Mouse (Mus musculus) heart, embryonic 11.5 days (tissue): Measurements from ENCODE around the gene Ubtd2. TPM values are rescaled to one million over a fixed set of nuclear protein-coding genes. Genes with fewer than 3 reads are reported as not detected.

ENCODE experiments used
- ATAC-seq: fragments of 200-750 bp; cut with Nextera tagmentation; replicated peaks from 2 replicates; pipeline ENCODE4 v1.8.0; 2017; ENCODE audit warnings: moderate library complexity; ENCODE audit not compliant: insufficient number of reproducible peaks, low FRiP score, low TSS enrichment
- H3K27ac ChIP-seq: fragments of 300-500 bp; sonication (generic); 2 replicates; pipeline ENCODE4 v1.5.1; 2014; ENCODE audit warnings: mild to moderate bottlenecking, low read depth, low read length
- H3K27me3 ChIP-seq: fragments of 300-500 bp; sonication (generic); 2 replicates; pipeline ENCODE4 v1.6.1; 2014; ENCODE audit warnings: mild to moderate bottlenecking, low read length, mixed read lengths; ENCODE audit not compliant: control insufficient read depth, insufficient read depth
- H3K36me3 ChIP-seq: fragments of 300-500 bp; sonication (generic); 2 replicates; pipeline ENCODE4 v1.6.1; 2014; ENCODE audit warnings: mild to moderate bottlenecking, low read length, moderate library complexity, mixed read lengths; ENCODE audit not compliant: control insufficient read depth, insufficient read depth
- H3K4me1 ChIP-seq: fragments of 300-500 bp; sonication (generic); 2 replicates; pipeline ENCODE4 v1.6.1; 2014; ENCODE audit warnings: low read length; ENCODE audit not compliant: control insufficient read depth, insufficient read depth
- H3K4me2 ChIP-seq: fragments of 300-500 bp; sonication (generic); 2 replicates; pipeline ENCODE4 v1.6.1; 2014; ENCODE audit warnings: mild to moderate bottlenecking, moderate library complexity
- H3K4me3 ChIP-seq: fragments of 300-500 bp; sonication (generic); 2 replicates; pipeline ENCODE4 v1.5.1; 2014; ENCODE audit warnings: low read depth, low read length
- H3K9ac ChIP-seq: fragments of 300-500 bp; sonication (generic); 2 replicates; pipeline ENCODE4 v1.6.1; 2014; ENCODE audit warnings: mild to moderate bottlenecking, low read depth, low read length, moderate library complexity
- H3K9me3 ChIP-seq: fragments of 300-500 bp; sonication (generic); replicated peaks from 2 replicates; pipeline ENCODE4 v1.6.1; 2016; ENCODE audit warnings: low read length; ENCODE audit not compliant: control insufficient read depth
- WGBS: fragments of 180-500 bp; shearing (Covaris S2); extraction: QIAGEN DNeasy Blood & Tissue Kit; methylation state at CpG from one replicate; pipeline ENCODE4 v1.1.7; 2014; ENCODE audit not compliant: insufficient replicate concordance; 5-methylcytosine and 5-hydroxymethylcytosine counted together
- polyA plus RNA-seq: library from polyadenylated mRNA; unstranded; fragments of >200 nt; fragmentation: Nextera tagmentation; extraction: Ambion mirVana; gene quantifications from 2 replicates; pipeline ENCODE4 v1.2.1, GENCODE M21; 2014

Ubtd2 gene
- polyA plus RNA-seq, 1 experiment from 2014 or later, result 34.7 TPM

GRCm38 (mm10) chr11:32542181-32542580 lies 87.0 kb downstream of the Ubtd2 start:
- H3K36me3 ChIP-seq, result no peaks in the 10 kb centered on the region
- no peaks in the 10 kb centered on the region for H3K9me3 ChIP-seq
- no peaks in the 10 kb centered on the region for H3K27me3 ChIP-seq
- H3K4me3 ChIP-seq, result no peak overlapping the region
- WGBS, result 90% methylated on average over 4 of the region's 4 CpGs
- no peak for ATAC-seq
- H3K27ac ChIP-seq, result peak overlapping the region; percentile 54; the same call in 1 of the 2 replicates
- H3K9ac ChIP-seq, result 0 out of 2 replicates have a peak overlapping the region, but pooled peaks have one; percentile 34
- peak overlapping the region; percentile 24; the same call in 1 of the 2 replicates for H3K4me2 ChIP-seq
- H3K4me1 ChIP-seq, result peaks cover 13% of the 10 kb centered on the region

- Histone ChIP-seq H3K9ac (0 out of 2 replicates have a peak overlapping the region, but pooled peaks have one; percentile 34), H3K4me2 (peak overlapping the region; percentile 24; the same call in 1 of the 2 replicates), H3K27me3 (no peaks in the 10 kb centered on the region), H3K4me3 (no peak overlapping the region), H3K27ac (peak overlapping the region; percentile 73), H3K36me3 (no peaks in the 10 kb centered on the region), H3K9me3 (no peaks in the 10 kb centered on the region), H3K4me1 (peaks cover 13% of the 10 kb centered on the region)
- peak; percentile 64; the same call in 1 of the 2 replicates for ATAC-seq
- 43% methylated on average over 3 of the region's 3 CpGs for WGBS
Measured at GRCm38 (mm10) chr11:32542687-32543411, 87.7 kb downstream of the Ubtd2 start.

- Histone ChIP-seq H3K36me3 (no peaks in the 10 kb centered on the region), H3K4me1 (peaks cover 9% of the 10 kb centered on the region), H3K4me3 (no peak overlapping the region), H3K9me3 (no peaks in the 10 kb centered on the region), H3K9ac (no peak overlapping the region), H3K4me2 (no peak overlapping the region), H3K27me3 (no peaks in the 10 kb centered on the region), H3K27ac (no peak overlapping the region)
- WGBS, result 83% methylated on average over 6 of the region's 6 CpGs
- ATAC-seq, result no peak
Measured at GRCm38 (mm10) chr11:32544041-32544440, 88.9 kb downstream of the Ubtd2 start.

GRCm38 (mm10) chr11:32544497-32544896 lies 89.3 kb downstream of the Ubtd2 start:
- Histone ChIP-seq H3K9ac (no peak overlapping the region), H3K27me3 (no peaks in the 10 kb centered on the region), H3K36me3 (no peaks in the 10 kb centered on the region), H3K27ac (no peak overlapping the region), H3K4me3 (no peak overlapping the region), H3K4me2 (no peak overlapping the region), H3K9me3 (no peaks in the 10 kb centered on the region), H3K4me1 (peaks cover 8% of the 10 kb centered on the region)
- no peak for ATAC-seq
- 92% methylated on average over 5 of the region's 5 CpGs for WGBS

- H3K27ac ChIP-seq, result no peak overlapping the region
- no peaks in the 10 kb centered on the region for H3K9me3 ChIP-seq
- peaks cover 8% of the 10 kb centered on the region for H3K4me1 ChIP-seq
- H3K4me3 ChIP-seq, result no peak overlapping the region
- WGBS, result 88% methylated on average over 12 of the region's 12 CpGs
- H3K4me2 ChIP-seq, result no peak overlapping the region
- no peak overlapping the region for H3K9ac ChIP-seq
- no peaks in the 10 kb centered on the region for H3K27me3 ChIP-seq
- no peaks in the 10 kb centered on the region for H3K36me3 ChIP-seq
- no peak for ATAC-seq
Measured at GRCm38 (mm10) chr11:32545605-32546004, 90.4 kb downstream of the Ubtd2 start.

GRCm38 (mm10) chr11:32546483-32546882 lies 91.3 kb downstream of the Ubtd2 start:
- Histone ChIP-seq H3K9ac (no peak overlapping the region), H3K4me2 (no peak overlapping the region), H3K27ac (no peak overlapping the region), H3K27me3 (no peaks in the 10 kb centered on the region), H3K4me3 (no peak overlapping the region), H3K36me3 (no peaks in the 10 kb centered on the region), H3K4me1 (peaks cover 8% of the 10 kb centered on the region), H3K9me3 (no peaks in the 10 kb centered on the region)
- ATAC-seq, result no peak
- WGBS, result 78% methylated on average over 5 of the region's 5 CpGs

- H3K27me3 ChIP-seq, result no peaks in the 10 kb centered on the region
- no peak overlapping the region for H3K4me2 ChIP-seq
- no peak overlapping the region for H3K27ac ChIP-seq
- no peak overlapping the region for H3K4me3 ChIP-seq
- H3K9ac ChIP-seq, result no peak overlapping the region
- H3K9me3 ChIP-seq, result no peaks in the 10 kb centered on the region
- no peaks in the 10 kb centered on the region for H3K36me3 ChIP-seq
- ATAC-seq, result no peak
- peaks cover 5% of the 10 kb centered on the region for H3K4me1 ChIP-seq
- 68% methylated on average over 10 of the region's 10 CpGs for WGBS
Measured at GRCm38 (mm10) chr11:32547391-32547947, 92.3 kb downstream of the Ubtd2 start.

GRCm38 (mm10) chr11:32548240-32548639 lies 93.1 kb downstream of the Ubtd2 start:
- Histone ChIP-seq H3K9me3 (no peaks in the 10 kb centered on the region), H3K27me3 (no peaks in the 10 kb centered on the region), H3K4me3 (no peak overlapping the region), H3K9ac (no peak overlapping the region), H3K36me3 (no peaks in the 10 kb centered on the region), H3K4me2 (no peak overlapping the region), H3K27ac (no peak overlapping the region), H3K4me1 (peaks cover 10% of the 10 kb centered on the region)
- WGBS, result 76% methylated on average over 4 of the region's 4 CpGs
- ATAC-seq, result no peak
